Mouse (Mus musculus): ENCODE data around the gene Pdcd10. TPM values are rescaled to one million over a fixed set of nuclear protein-coding genes. Genes with fewer than 3 reads are reported as not detected.

Gene Pdcd10
- total and polyA plus RNA-seq, 2 experiments from 2014 or later = 42.1 to 51.3 TPM

DNA sequence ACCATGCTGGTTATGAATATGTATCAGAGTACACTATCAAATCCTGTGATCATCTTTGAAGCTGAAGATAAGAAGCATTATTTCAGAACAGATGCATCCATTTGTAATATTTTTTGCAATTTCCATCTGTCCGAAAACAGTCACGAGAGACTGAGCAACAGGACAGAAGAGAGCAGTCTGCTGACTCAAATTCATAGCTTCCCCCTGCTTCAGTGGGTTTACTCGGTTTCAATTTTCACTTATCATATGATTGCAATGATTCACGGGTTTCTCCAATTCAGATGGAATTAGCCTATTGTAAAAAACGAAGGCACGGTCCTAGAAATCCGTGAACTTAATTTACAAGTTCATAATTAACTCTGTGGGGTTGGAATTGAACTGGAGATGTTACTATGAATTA is 88.5 kb downstream of the Pdcd10 start:
- Histone ChIP-seq H3K9me3 (replicated peaks; ENCODE audit: control insufficient read depth, low read length) (no peaks in the 10 kb centered on the region), H3K4me1 (ENCODE audit: control insufficient read depth, insufficient read depth) (no peaks in the 10 kb centered on the region), H3K27ac (ENCODE audit: low read depth) (no peak overlapping the region), H3K36me3 (replicated peaks; ENCODE audit: control insufficient read depth, insufficient read depth, low read length) (no peaks in the 10 kb centered on the region), H3K4me3 (ENCODE audit: low read depth, low read length) (no peak overlapping the region), H3K9ac (replicated peaks; ENCODE audit: low read depth, low read length) (no peak overlapping the region), H3K4me2 (ENCODE audit: low read depth, low read length) (no peak overlapping the region), H3K27me3 (ENCODE audit: control insufficient read depth, insufficient read depth, low read length) (no peaks in the 10 kb centered on the region)
- WGBS = 72% methylated on average over 7 of the region's 7 CpGs
- ATAC-seq (ENCODE audit: insufficient read depth, low read depth) (no peak), DNase-seq (ENCODE audit: low spot score) (no peak)
- TF ChIP-seq CTCF (IDR thresholded peaks at IDR 0.05; ENCODE audit: low read depth) = no peak
- TF ChIP-seq EP300 (IDR thresholded peaks at IDR 0.05; ENCODE audit: low read depth) = no peak

Other genes with a start within 250 kb of the Pdcd10 start
- gene Wdr49, start 74.7 kb downstream of the Pdcd10 start, total RNA-seq (2014; rRNA removed; ENCODE audit: low replicate concordance) = not detected in 2 replicates
- gene Wdr49, start 74.7 kb downstream of the Pdcd10 start, polyA plus RNA-seq (2015; fragmentation: Nextera tagmentation; extraction: Ambion mirVana) = not detected in 2 replicates
- 1.8 and 7.5 TPM in 2 replicates for gene Serpini1, start 691 bp upstream of the Pdcd10 start, total RNA-seq (2014; rRNA removed; ENCODE audit: low replicate concordance)
- 3.7 and 3.8 TPM in 2 replicates for gene Serpini1, start 691 bp upstream of the Pdcd10 start, polyA plus RNA-seq (2015; fragmentation: Nextera tagmentation; extraction: Ambion mirVana)
- not detected in 2 replicates for gene Gm29133, start 191.3 kb upstream of the Pdcd10 start, total RNA-seq (2014; rRNA removed; ENCODE audit: low replicate concordance)
- not detected in 2 replicates for gene Gm29133, start 191.3 kb upstream of the Pdcd10 start, polyA plus RNA-seq (2015; fragmentation: Nextera tagmentation; extraction: Ambion mirVana)

All from heart, postnatal 0 days (tissue).